In genomic region chr4:154543921-154544320, GRCm38 (mm10) we compare ENCODE assay signal across 10 mouse cellular contexts.
DNase-seq lines count a peak whose midpoint lies in the region; ATAC-seq and TF ChIP-seq lines count a peak whose summit lies in the region.
"Had no signal": no experiment of that assay in that cellular context is flagged by ENCODE, and none has a peak within 500 bp of the region (broad histone marks: within the 10 kb centered on the region; RNA-seq: fewer than 3 reads in every experiment).

No protein-coding gene starts in this region.

- WGBS in kidney, embryonic 16.5 days: 4% methylated on average over 21 of the region's 21 CpGs
- 9% methylated on average over 21 of the region's 21 CpGs for WGBS in forebrain, embryonic 16.5 days
- WGBS in limb, embryonic 14.5 days: 11% methylated on average over 20 of the region's 21 CpGs
- WGBS in stomach, embryonic 14.5 days: 9% methylated on average over 21 of the region's 21 CpGs

- peaks cover 86% of the 10 kb centered on the region for H3K27me3 ChIP-seq in kidney, embryonic 16.5 days (ENCODE audit: insufficient read depth, low read length)
- no peaks in the 10 kb centered on the region for H3K27me3 ChIP-seq in forebrain, embryonic 16.5 days (replicated peaks; ENCODE audit: control insufficient read depth, insufficient read depth, low read length)
- H3K27me3 ChIP-seq in limb, embryonic 14.5 days (ENCODE audit: control insufficient read depth, insufficient read depth, low read length): no peaks in the 10 kb centered on the region
- H3K27me3 ChIP-seq in stomach, embryonic 14.5 days (ENCODE audit: control insufficient read depth, insufficient read depth, low read length): peaks cover 3% of the 10 kb centered on the region; the same call in 1 of the 2 replicates

- intact Hi-C loops in gastrocnemius, postnatal 14 days (cut with DNase I; ENCODE audit: low total_unique reads): no loop called here

- ATAC-seq in kidney, embryonic 16.5 days (ENCODE audit: low FRiP score, low TSS enrichment): peak; percentile 37
- ATAC-seq in forebrain, embryonic 16.5 days: no peak
- no peak for ATAC-seq in limb, embryonic 14.5 days (ENCODE audit: low FRiP score, low read depth)
- no peak for ATAC-seq in stomach, embryonic 14.5 days (ENCODE audit: insufficient number of reproducible peaks, insufficient read depth, low FRiP score, low read depth)

- no peak overlapping the region for H3K27ac ChIP-seq in kidney, embryonic 16.5 days (ENCODE audit: low read length)
- peak overlapping the region; percentile 46 for H3K27ac ChIP-seq in forebrain, embryonic 16.5 days (ENCODE audit: low read length)
- H3K27ac ChIP-seq in limb, embryonic 14.5 days (replicated peaks; ENCODE audit: low read depth, low read length): no peak overlapping the region
- H3K27ac ChIP-seq in stomach, embryonic 14.5 days (ENCODE audit: low read length): peak overlapping the region; percentile 18; the same call in 1 of the 2 replicates

- no peaks in the 10 kb centered on the region for H3K36me3 ChIP-seq in kidney, embryonic 16.5 days (ENCODE audit: insufficient read depth, low read length)
- H3K36me3 ChIP-seq in forebrain, embryonic 16.5 days (ENCODE audit: control insufficient read depth, insufficient read depth): no peaks in the 10 kb centered on the region
- H3K36me3 ChIP-seq in limb, embryonic 14.5 days (ENCODE audit: control insufficient read depth, insufficient read depth, low read length): no peaks in the 10 kb centered on the region
- H3K36me3 ChIP-seq in stomach, embryonic 14.5 days (ENCODE audit: control insufficient read depth, insufficient read depth, low read length): no peaks in the 10 kb centered on the region

- H3K9ac ChIP-seq in kidney, embryonic 16.5 days (replicated peaks; ENCODE audit: low read length): no peak overlapping the region
- peak overlapping the region; percentile 35; the same call in 1 of the 2 replicates for H3K9ac ChIP-seq in forebrain, embryonic 16.5 days (replicated peaks; ENCODE audit: low read depth, low read length)
- no peak overlapping the region for H3K9ac ChIP-seq in limb, embryonic 14.5 days (ENCODE audit: low read depth, low read length, severe bottlenecking)
- no peak overlapping the region for H3K9ac ChIP-seq in stomach, embryonic 14.5 days (replicated peaks; ENCODE audit: low read depth, low read length)

- peaks cover 50% of the 10 kb centered on the region for H3K4me1 ChIP-seq in kidney, embryonic 16.5 days (ENCODE audit: insufficient read depth, low read length)
- peaks cover 76% of the 10 kb centered on the region for H3K4me1 ChIP-seq in forebrain, embryonic 16.5 days (replicated peaks; ENCODE audit: control insufficient read depth, insufficient read depth, low read length)
- H3K4me1 ChIP-seq in limb, embryonic 14.5 days (ENCODE audit: control insufficient read depth, insufficient read depth, low read length): peaks cover 29% of the 10 kb centered on the region
- H3K4me1 ChIP-seq in stomach, embryonic 14.5 days (ENCODE audit: control insufficient read depth, insufficient read depth, low read length): peaks cover 24% of the 10 kb centered on the region; the same call in 1 of the 2 replicates

- H3K4me2 ChIP-seq in kidney, embryonic 16.5 days (replicated peaks; ENCODE audit: low read depth, low read length): no peak overlapping the region
- peak overlapping the region; percentile 27 for H3K4me2 ChIP-seq in forebrain, embryonic 16.5 days (ENCODE audit: low read length)
- H3K4me2 ChIP-seq in limb, embryonic 14.5 days (replicated peaks; ENCODE audit: low read depth, low read length, severe bottlenecking): 0 out of 2 replicates have a peak overlapping the region, but pooled peaks have one; percentile 10
- H3K4me2 ChIP-seq in stomach, embryonic 14.5 days (replicated peaks; ENCODE audit: low read depth, low read length): no peak overlapping the region

- DNase-seq in kidney, adult 8-10 months: no peak
- DNase-seq in limb, embryonic 14.5 days (ENCODE audit: low spot score): no peak
- DNase-seq in layer of hippocampus, postnatal 14 days (ENCODE audit: low spot score in 2 of 2): no peak
- no peak for DNase-seq in thymus, adult 18-20 months
- no peak for DNase-seq in gastrocnemius, postnatal 14 days
- DNase-seq: adrenal gland, adult 8-10 months; kidney, postnatal 14 days had no signal

- no peak for TF ChIP-seq POLR2A in limb, embryonic 14.5 days (IDR thresholded peaks at IDR 0.05; ENCODE audit: borderline replicate concordance, extremely low read depth, insufficient read depth, insufficient read length)

- no peaks in the 10 kb centered on the region for H3K9me3 ChIP-seq in kidney, embryonic 16.5 days (ENCODE audit: low read length)
- H3K9me3 ChIP-seq in forebrain, embryonic 16.5 days (ENCODE audit: control insufficient read depth, low read length): no peaks in the 10 kb centered on the region
- H3K9me3 ChIP-seq in limb, embryonic 14.5 days (ENCODE audit: control insufficient read depth, low read length): no peaks in the 10 kb centered on the region
- no peaks in the 10 kb centered on the region for H3K9me3 ChIP-seq in stomach, embryonic 14.5 days (ENCODE audit: control insufficient read depth, low read depth, low read length)

- no peak overlapping the region for H3K4me3 ChIP-seq in kidney, embryonic 16.5 days (ENCODE audit: low read length)
- H3K4me3 ChIP-seq in forebrain, embryonic 16.5 days (replicated peaks; ENCODE audit: low read length): no peak overlapping the region
- no peak overlapping the region for H3K4me3 ChIP-seq in limb, embryonic 14.5 days (replicated peaks; ENCODE audit: low read length)
- H3K4me3 ChIP-seq in stomach, embryonic 14.5 days (ENCODE audit: low read depth, low read length): no peak overlapping the region

Comparison
In these comparisons a context has a peak if more than half of its experiments do, and no peak if none do; other contexts are left out.
1. H3K27ac ChIP-seq: peak in forebrain, embryonic 16.5 days (single experiment) and stomach, embryonic 14.5 days (single experiment); none in kidney, embryonic 16.5 days (single experiment) and limb, embryonic 14.5 days (single experiment).
2. H3K4me2 ChIP-seq: peak in forebrain, embryonic 16.5 days (single experiment) and limb, embryonic 14.5 days (single experiment); none in kidney, embryonic 16.5 days (single experiment) and stomach, embryonic 14.5 days (single experiment).